Mouse (Mus musculus) cerebellum, postnatal 25 days (tissue): ENCODE data around the gene Birc5.
A peak's percentile ranks its signal among the peaks of the same experiment; 100 is the strongest.

Experiments used
- DNase-seq, 2 experiments: peaks; one replicate each; pipeline ENCODE4 v3.0.0; 2021; ENCODE audit warnings: mixed read lengths in 2 of 2

Gene Birc5

DNA sequence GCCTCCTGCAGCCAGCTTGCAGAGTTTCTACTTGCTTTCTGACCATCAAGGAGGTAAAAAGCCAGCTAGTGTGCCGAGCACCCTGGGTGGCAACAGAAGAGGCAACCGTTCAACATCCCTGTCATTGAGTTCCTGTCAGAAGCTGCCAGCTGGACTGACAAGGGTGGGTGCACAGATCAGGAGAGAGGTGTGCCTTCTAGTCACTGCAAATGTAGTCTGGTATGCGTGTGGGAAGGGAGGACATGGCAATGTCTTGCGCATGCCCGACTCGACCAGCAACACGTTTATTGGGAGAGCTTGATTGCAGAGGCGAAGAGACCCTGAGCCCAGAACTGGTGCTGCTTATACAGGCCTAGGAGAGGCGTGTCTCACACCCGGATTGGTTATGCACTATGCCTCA lies 8.4 kb downstream of the Birc5 start:
- DNase-seq, result no peak

DNA sequence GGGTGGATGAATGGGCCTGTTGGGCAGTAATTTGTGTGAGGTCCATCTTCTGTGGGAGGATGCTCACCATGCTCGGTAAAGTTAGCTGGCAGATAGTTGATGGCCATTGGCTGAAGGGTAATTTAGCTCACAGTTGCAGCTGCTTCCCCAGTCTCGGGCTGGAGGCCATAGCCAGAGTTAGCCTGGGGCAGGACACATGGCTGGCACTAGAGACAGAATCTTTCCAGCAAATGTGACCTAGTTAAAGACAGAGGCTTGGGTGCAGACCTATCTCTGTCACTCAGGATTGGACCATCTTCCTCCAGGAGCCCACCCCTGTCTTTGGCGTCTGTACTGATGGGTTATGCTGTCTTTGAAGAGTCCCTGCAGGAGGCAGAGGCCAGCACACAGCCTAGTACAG lies 9.3 kb downstream of the Birc5 start:
- no peak for DNase-seq

DNA sequence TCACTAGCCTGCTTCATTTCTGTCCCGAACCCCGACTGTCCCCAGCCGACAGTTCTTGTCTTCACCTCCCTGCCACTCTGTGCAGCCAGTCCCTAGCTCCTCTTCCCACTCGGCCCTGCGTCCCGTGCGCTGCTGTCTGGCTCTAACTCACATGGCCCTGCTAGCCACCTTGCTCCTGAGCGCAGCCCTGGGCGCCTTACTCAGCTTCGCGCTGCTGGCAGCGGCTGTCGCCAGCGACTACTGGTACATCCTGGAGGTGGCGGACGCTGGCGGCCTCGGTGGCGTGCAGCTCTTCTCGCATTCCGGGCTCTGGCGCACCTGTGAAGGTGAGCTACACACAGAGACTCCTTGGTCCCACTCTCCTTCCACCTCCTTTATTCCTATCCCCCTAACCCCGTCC lies 11.6 kb downstream of the Birc5 start, which contains the start of gene Tmem235:
Gene Tmem235 (plus strand): TSS at position 152 of the 400 bp plus-strand sequence.
- DNase-seq, result no peak

DNA sequence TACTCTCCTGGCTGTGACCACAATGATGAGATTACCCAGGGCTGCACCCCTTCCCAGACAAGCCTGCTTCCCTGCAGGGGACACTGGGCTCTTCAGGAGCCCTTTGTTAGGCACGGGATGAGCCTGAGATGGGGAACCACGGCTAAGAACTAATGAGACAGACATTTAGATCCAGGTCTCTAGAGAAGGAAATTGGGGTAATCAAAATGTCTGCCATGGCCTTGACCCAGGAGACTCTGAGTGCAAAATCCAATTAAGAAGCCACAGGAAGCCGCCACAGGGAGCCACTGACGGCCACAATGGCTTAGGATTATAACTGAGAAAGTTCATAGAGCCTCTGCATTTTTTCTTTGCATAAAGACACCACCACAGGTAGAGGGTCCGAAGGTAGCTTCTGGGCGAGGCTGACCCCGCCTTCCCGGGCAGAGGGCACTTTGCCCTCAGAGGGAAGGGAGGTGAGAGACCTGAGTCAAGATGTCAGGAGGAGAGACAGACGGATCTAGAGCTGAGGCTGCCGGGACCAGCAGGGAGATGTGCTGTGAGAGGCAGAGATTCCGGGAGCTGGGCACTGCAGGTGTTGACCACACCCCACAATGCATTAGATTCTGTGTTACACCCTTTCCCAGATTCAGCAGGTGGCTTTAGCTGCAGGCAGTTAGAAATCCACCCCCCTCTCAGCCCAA lies 14.3 kb downstream of the Birc5 start:
- no peak for DNase-seq

DNA sequence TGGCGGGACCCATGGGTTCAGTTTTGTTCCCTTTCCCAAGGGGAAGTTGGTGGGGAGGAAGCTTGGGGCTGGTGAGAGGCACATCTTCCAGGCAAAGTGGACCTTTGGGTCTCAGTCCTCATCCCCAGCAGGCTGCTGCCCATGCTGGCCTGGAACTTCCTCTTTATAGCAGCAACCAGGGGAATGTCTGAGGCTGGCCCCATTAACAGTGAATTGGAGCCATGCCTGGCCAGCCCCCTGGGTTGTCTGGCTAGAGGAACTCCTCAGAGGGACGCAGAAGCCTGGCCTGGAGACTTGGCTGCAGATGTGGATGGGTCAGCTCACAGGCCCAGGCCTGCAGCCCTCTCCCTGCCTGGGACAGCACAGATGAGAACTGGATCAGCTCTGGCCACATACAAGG lies 15.8 kb downstream of the Birc5 start:
- DNase-seq, result no peak

DNA sequence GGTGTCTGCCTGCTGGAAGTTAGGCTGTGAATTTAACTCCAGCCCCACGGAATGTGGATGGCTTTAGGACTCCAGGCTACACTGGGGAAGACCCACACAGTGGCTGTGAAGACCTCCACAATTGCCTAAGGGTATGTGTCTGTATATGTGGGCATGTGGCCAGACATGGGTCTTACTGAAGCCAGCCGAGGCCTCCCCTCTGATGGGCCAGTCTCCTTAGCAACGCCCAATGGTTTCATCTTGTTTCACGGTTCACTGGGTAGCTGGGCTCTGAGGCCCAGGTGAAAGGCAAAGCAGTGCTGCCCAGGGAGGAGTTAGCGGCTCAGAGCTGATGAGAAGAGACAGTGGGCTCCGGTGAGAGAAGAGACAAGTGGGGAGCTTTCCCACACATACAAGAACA lies 16.9 kb downstream of the Birc5 start:
- no peak for DNase-seq

DNA sequence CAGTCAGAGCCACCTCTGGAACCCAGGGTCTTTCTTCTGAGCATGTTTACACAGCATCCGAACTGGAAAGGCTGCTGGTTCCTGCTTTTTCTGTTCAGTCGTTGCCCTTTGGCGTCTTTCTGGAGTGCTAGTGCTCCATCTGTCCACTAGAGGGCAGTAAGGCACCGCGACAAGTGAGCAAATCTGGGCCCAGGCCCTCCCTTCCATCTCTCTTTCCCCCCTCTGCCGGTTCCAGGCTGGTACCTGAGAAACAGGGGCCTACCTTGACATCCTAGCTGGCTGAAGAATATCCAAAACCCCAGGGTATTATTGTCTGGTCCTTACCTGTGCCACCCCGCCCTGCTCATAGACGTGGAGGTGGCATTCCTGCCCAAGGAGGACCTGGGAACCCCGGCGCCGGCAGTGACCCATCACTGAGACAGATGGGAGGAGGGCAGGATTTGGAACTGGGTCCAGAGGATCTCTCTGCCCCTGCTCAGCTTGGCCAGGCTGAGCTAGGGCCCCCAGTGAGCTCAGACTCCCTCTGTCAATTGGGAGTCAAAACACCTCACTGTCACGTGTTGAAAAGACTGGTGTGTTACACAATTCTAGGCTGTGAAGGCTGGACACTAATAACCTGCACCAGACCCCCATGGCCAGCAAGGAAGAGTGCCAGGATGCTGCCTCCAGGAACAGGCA lies 21.8 kb downstream of the Birc5 start:
- peak; percentile 87 to 88 for DNase-seq

DNA sequence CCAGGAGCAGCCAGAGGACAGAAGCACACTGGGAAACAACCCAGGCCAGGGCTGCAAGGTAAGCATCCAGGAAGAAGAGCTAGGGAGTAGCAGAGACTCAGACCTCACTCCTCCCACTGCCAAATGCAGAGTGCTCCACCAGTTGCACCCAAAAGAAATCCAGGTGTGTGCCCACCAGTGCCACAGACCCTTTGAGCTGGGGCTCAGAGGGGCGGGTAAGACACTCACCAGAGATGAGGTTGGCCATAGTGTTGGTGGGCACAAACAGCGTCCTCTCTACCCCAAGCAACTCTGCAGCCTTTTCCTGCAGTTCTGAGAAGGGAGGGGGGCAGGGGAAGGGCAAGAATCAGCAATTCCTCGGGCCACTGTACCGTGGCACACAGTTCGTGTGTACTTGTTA lies 22.3 kb downstream of the Birc5 start:
- DNase-seq, result no peak

DNA sequence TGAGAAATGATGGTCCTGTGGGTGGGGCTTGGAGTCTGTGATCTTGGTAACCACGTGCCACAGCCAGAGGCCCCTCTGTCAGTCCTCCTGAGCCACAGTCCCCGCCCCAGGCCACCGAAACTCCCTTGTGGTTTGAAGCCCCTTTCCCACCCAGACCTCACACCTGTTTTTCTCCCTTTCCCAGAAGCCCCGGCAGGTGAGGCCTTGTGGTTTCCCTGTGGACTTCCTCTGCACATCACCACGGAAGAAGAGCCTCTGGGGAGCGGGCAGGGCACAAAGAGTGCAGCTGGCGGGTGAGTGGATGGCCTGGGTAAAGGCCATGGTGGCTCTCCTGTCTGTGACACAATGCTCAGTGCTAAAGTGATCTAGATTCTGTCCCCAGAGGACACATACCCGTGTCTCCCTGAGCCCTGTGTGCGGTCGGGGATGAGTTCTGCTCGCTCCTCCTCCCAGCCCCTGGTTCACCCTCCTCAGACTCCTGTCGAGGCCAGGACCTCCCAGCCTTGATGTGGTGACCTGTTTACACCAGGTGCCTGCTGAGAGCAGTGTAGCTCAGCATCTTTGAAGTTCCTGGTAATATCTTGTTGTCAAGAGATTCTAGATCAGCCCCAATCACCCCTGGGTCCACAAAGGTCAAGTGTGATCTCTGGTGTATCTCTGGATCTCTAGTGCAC lies 23.0 kb downstream of the Birc5 start:
- no peak for DNase-seq

DNA sequence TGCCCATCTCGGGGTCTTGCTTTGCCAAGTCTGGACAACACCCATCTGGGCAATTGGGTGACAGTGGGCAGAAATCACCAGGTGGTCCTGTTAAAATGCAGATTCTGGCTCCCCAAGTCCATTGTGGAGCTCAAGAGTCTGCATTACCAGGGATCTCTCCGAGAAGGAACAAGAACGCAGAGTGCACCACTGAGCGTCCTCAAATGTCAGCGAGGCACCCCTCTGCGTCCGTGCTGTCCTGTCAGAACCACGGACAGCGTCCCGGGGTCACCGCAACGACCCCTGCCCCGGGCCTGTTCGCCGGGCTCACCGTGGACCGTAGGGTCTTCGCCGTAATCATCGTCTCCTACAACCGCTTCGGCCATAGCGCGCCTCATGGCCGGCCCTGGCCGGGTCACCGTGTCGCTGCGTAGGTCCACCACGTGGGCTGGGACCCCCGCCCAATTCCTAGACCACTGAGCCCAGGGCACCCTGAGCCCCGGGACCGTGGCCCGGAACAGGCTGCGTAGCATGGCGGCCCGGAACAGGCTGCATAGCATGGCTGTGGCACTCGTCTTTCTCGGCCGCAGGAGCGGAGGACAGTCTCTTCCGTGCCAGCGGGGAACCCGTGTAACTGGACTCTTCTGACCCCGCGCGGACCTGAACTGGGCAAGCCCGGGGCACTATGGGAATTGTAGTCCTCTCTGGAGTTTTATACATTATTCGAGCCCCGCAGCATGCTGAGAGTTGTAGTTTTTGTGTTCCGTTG lies 24.0 kb downstream of the Birc5 start, which contains the start of gene Tha1:
Gene Tha1 (minus strand): TSS at position 621 of the 748 bp plus-strand sequence.
- peak; percentile 85 to 91 for DNase-seq

DNA sequence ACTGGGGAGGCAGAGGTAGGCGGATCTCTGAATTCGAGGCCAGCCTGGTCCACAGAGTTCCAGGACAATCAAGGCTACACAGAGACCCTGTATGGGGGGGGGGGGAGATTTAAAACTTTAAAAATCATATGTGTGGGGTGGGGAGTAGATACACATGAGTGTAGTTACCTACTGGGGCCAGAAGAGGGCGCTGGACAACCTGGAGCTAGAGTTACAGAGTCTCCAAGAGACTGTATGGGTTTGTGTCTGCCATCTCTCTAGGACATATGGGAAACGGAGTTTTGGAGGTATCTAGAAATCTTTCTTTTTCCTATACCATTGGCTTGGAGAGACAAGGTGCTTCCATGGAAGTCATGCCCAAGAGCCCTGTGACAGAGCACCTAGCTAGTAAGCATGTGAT lies 25.4 kb downstream of the Birc5 start:
- no peak for DNase-seq

DNA sequence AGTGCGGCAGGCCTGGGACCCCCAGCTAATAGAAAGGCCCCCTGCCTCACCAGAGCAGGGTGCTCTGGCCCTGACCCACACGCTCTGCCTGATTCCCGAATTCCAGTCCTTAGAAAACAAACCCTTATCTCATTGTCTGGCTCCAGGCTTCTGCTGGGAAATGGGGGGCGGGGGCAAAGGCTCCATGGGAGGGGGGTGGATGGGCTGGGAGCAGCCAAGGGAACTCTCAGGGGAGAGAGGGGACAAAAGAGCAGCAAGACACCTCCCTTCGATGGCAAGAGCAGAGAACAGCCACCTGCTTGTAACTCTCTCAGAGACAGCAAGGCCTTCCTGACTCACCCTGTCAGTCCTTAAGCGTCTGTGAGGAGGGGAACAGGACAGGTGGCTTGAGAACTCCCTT lies 26.6 kb downstream of the Birc5 start:
- no peak for DNase-seq

DNA sequence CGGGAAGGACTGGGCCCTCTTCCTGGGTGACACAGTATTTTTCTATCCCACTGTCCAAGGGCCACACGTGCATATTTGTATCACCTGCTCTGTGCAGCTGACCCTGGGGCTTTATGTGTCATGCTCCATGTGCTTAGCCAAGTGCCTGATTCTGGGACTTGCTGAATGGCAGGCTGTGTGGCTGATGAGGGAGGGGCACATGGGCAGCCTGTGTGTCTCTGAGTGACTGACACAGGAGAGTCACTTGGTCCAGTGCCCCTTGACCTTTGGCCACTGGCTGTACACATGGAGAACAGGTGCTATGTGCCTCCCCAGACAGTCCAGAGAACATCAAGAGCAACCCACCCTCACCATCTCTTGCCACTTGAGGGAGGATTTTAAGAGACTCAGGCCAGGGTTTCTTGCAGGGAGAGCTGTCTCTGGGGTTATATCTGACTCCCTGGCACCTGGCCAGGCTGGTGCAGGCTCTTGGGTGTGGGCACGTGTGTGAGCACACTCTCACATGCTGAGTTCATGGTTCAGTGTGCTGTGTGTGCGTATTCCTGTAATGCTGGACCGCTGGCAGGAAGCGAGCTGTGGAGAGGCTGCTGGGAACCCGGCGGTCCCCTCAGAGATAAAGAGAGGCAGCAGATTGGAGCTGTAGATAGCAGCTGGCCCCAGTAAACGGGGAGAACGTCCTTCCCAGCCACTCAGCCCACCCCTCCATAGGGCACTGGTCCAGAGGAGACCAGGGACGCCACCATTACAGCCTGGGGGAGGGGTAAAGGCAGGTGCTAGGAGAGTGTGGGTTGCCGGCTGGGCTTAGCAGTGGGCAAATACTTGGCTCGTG lies 29.1 kb downstream of the Birc5 start:
- DNase-seq, result peak; percentile 41 to 58

DNA sequence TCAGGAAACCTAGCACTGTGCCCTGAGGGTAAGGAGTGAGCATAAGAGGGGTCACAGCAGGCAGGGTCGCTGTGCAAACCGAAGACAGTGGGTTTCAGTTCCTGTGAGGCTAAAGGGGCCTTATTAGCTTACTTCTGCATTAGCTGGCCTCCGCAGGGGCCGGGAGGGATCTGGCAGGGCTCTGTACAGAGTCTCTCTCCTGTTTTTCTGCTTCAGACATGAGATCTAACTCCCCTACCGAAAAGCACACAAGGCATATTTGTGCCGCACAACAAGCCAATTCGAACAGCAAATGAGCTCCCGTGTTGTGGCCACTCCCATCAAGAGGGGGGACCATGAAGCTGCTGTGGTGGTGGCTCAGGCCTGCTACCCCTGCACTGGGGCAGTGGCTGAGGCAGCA lies 29.8 kb downstream of the Birc5 start:
- DNase-seq, result no peak

DNA sequence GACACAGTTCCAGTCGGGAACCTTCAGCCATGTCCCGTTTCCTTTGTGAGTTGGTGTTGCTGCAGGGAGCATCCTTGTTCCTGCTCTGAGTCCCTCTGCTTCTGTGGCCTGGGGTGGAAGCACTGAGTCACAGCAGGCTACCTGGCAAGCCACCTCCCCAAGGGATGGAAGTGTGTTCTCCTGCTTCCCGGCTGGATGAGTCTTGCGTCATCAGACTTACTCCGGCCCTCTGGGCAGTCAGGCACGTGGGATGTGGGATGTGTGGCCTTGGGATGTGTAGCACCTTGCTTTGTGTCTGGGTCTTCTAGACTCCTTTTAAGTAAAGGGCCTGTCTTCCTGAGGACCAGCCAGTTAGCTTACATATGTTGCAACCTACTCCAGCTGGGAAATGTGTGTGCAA lies 30.6 kb downstream of the Birc5 start:
- peak in 1 of 2 experiments; percentile 38 for DNase-seq

DNA sequence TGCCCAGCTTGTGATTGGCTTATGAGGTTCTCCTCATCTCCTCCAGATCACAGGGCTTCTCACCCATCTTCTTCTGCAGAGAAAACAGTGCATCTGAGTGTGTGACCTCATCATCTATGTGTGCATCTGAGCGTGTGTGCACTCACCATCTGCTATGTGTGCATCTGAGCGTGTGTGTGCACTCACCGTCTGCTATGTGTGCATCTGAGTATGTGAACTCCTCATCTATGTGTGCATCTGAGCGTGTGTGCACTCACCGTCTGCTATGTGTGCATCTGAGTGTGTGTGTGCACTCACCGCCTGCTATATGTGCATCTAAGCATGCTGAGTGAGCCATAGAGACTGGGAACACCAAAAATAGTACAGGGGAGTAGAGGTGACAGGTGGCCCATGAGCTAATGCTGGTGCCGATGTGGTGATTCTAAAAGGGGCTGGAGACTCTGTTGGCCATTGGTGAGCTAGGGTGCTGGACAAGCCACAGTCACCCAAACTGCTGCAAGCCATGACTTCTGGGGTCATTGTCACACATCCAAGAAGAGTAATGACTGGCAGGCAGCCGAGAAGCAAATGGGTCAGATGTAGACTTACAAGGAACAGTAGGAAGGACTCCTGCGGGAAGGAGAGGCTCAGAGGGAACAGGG lies 31.4 kb downstream of the Birc5 start:
- peak; percentile 60 to 66 for DNase-seq

DNA sequence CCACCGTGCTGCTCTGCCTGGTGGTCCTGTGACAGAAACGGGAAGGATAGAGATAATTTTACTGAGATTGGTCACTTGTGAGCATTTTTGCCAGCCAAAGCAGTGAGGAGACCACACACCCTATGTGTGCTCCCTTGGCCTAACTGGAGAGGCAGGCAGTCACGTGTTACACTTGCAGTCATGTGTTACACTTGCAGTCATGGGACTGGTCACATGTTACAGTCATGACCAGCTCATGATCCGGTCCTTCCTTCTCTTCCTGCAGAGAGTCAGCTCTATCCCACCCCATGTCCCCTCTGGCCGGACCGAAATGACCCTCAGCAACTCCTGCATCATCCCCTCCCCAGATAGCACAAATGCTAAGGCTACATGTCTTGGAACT lies 31.9 kb downstream of the Birc5 start:
- no peak for DNase-seq

DNA sequence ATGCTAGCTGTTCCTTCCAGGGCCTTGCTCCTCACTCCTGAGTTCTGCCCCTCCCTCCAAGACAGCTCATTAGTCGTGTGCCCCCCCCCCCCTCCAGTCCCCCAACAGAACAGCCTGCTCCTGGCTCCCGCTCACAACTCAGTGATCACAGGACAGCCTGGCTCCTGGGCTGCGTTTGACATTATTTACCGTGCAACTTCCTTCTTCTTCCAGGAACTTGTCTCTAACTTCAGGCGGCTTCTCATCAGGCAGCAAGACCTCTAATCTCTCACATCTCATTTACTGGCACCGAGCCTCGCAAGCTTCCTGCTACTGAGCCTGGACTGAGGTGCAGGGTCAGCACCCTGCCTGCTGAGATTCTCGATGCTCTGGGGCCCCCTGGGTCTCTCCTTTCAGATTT lies 32.7 kb downstream of the Birc5 start:
- no peak for DNase-seq

DNA sequence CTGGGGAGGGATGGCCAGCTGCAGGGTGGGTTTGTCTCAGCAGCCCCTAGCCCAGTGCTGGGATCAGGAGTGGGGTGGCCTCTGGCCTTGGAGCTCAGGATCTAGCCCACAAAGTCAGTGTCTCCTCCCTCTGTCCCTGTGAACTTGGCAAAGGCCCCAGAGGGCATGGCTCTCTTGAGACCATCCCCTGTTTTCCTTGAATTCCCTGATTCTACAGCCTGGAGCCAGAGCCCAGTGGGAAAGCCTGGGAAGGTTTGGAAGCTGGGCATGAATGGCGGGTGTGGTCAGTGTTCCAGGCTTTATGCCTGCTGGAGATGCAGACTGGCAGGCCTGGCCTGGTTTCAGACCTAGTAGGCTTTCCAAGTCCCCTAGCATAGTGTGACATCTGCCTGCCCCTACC lies 33.2 kb downstream of the Birc5 start:
- DNase-seq, result peak in 1 of 2 experiments; percentile 33

DNA sequence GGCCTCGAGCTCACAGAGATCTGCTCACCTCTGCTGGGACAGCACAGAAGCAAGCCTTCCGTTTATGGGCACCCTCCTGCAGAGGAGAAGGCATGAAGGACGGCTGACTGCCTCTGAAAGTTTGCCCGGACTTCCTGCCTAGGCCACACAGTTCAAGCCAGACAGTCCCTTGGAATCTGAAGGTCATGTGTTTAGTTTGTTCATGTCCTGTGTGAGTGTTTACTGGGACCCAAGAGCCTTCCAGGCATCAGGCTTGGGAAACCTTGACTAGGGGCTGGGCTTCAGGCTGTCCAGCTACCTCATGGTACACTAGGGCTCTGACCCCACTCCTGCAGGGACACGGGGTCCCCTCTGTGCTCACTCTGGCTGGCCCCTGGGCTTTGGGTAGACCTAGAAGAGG lies 36.9 kb downstream of the Birc5 start:
- DNase-seq, result no peak

DNA sequence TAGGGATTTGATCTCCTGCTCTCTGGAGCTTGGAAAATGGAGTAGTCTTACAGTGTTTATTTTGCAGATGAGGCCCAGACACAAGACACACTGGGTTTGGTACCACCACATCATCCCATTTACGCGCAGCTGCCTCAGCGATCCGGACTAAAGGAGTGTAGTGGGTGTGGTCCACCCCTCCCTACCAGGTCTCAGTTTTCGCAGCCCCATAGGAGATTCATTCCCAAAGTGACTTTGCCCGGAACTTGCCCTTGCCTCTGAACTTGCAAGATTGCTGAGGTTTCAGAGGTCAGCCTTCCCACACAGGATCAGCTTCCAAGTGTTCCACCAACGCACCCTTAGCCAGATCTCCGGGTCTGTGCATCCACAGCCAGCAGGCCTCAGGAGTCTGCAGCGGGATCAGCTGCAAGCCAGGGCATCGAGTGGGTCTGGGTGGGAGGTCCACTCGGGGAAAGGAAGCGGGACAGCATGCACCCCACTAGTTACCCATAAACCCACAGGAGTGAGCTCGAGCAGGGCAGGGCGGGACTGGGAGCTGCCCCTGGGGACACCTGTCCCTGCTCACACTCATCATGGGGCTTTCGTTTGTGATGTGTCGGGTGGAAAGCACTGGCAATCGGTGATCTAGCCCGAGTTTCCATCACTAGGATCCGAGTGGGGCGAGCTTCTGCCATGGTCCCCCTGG lies 39.3 kb downstream of the Birc5 start:
- DNase-seq, result no peak
